Mouse (Mus musculus) erythroblast, embryonic 14.5 days (primary cell): ENCODE results near the gene Apoc2.

Source experiments
- GATA1 ChIP-seq: IDR thresholded peaks from 2 replicates; pipeline ENCODE4 v1.6.1; 2012; ENCODE audit warnings: low read length, inconsistent platforms, mixed read lengths
- TAL1 ChIP-seq: IDR thresholded peaks from 3 replicates; pipeline ENCODE4 v1.6.1; 2012; ENCODE audit warnings: low read length, inconsistent platforms, mixed read lengths

DNA sequence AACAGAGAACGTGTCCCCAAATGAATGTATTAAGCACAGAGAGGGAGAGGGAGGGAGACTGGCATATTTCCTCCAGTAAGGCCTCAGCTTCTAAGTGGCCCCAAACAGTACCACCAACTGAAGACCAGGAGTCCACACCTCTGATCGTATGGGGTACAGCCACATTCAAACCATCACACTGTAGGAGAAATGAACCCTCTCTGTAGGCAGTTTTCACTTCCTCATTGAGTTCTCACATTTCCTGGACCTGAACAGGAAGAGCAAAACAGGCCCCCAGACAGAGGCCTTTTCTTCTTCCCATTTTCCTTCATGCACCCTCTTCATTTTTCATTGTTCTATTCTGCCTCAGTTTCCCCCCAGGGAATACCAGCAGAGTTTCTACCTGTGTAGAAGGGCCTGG is 10.3 kb downstream of the Apoc2 start:
- TF ChIP-seq GATA1 = no peak
- TF ChIP-seq TAL1 = no peak
